Mouse (Mus musculus) forebrain, embryonic 11.5 days (tissue): ENCODE data around the gene Afg1l. TPM values are rescaled to one million over a fixed set of nuclear protein-coding genes. Genes with fewer than 3 reads are reported as not detected.

Experiments used
- ATAC-seq: fragments of 200-750 bp; cut with Nextera tagmentation; replicated peaks from 2 replicates; pipeline ENCODE4 v1.8.0; 2017; ENCODE audit warnings: moderate TSS enrichment; ENCODE audit not compliant: low FRiP score
- DNase-seq: peaks from one replicate; pipeline ENCODE4 v3.0.0-alpha.2; 2017; ENCODE audit warnings: low spot score
- H3K27ac ChIP-seq: fragments of 300-500 bp; sonication (generic); 2 replicates; pipeline ENCODE4 v1.5.1; 2014; ENCODE audit warnings: low read depth, low read length
- H3K27me3 ChIP-seq: fragments of 300-500 bp; sonication (generic); 2 replicates; pipeline ENCODE4 v1.6.1; 2014; ENCODE audit warnings: mild to moderate bottlenecking, low read length, mixed read lengths; ENCODE audit not compliant: control insufficient read depth, insufficient read depth
- H3K36me3 ChIP-seq: fragments of 300-500 bp; sonication (generic); 2 replicates; pipeline ENCODE4 v1.6.1; 2014; ENCODE audit warnings: mild to moderate bottlenecking, low read length, moderate library complexity, mixed read lengths; ENCODE audit not compliant: control insufficient read depth, insufficient read depth
- H3K4me1 ChIP-seq: fragments of 300-500 bp; sonication (generic); replicated peaks from 2 replicates; pipeline ENCODE4 v1.6.1; 2014; ENCODE audit warnings: low read length, mixed read lengths; ENCODE audit not compliant: control insufficient read depth, insufficient read depth
- H3K4me2 ChIP-seq: fragments of 300-500 bp; sonication (generic); 2 replicates; pipeline ENCODE4 v1.6.1; 2014; ENCODE audit warnings: low read depth, mild to moderate bottlenecking, low read length, moderate library complexity, mixed read lengths; ENCODE audit not compliant: severe bottlenecking
- H3K4me3 ChIP-seq: fragments of 300-500 bp; sonication (generic); 2 replicates; pipeline ENCODE4 v1.5.1; 2014; ENCODE audit warnings: low read depth, low read length
- H3K9ac ChIP-seq: fragments of 300-500 bp; sonication (generic); 2 replicates; pipeline ENCODE4 v1.6.1; 2014; ENCODE audit warnings: low read length
- H3K9me3 ChIP-seq: fragments of 300-500 bp; sonication (generic); 2 replicates; pipeline ENCODE4 v1.6.1; 2016; ENCODE audit warnings: low read length, mixed read lengths; ENCODE audit not compliant: control insufficient read depth
- WGBS: fragments of 180-500 bp; shearing (Covaris S2); extraction: QIAGEN DNeasy Blood & Tissue Kit; methylation state at CpG from one replicate; pipeline ENCODE4 v1.1.7; 2014; 5-methylcytosine and 5-hydroxymethylcytosine counted together
- polyA plus RNA-seq: library from polyadenylated mRNA; unstranded; fragments of >200 nt; fragmentation: Nextera tagmentation; extraction: Ambion mirVana; gene quantifications from 2 replicates; pipeline ENCODE4 v1.2.1, GENCODE M21; 2014

The Afg1l gene
- polyA plus RNA-seq, 1 experiment from 2014 or later = 3.9 TPM

GRCm38 (mm10) chr10:42457557-42458191 is 20.7 kb downstream of the Afg1l start:
- no peak overlapping the region for H3K9ac ChIP-seq
- no peaks in the 10 kb centered on the region for H3K27me3 ChIP-seq
- 80% methylated on average over 9 of the region's 9 CpGs for WGBS
- no peaks in the 10 kb centered on the region for H3K36me3 ChIP-seq
- no peak overlapping the region for H3K27ac ChIP-seq
- no peaks in the 10 kb centered on the region; the same call in 1 of the 2 replicates for H3K9me3 ChIP-seq
- no peaks in the 10 kb centered on the region for H3K4me1 ChIP-seq
- DNase-seq (no peak), ATAC-seq (no peak)
- H3K4me2 ChIP-seq = no peak overlapping the region
- H3K4me3 ChIP-seq = no peak overlapping the region

- Histone ChIP-seq H3K4me2 (no peak overlapping the region), H3K27me3 (no peaks in the 10 kb centered on the region), H3K27ac (no peak overlapping the region), H3K36me3 (no peaks in the 10 kb centered on the region), H3K9ac (no peak overlapping the region), H3K4me1 (no peaks in the 10 kb centered on the region), H3K4me3 (no peak overlapping the region), H3K9me3 (no peaks in the 10 kb centered on the region; the same call in 1 of the 2 replicates)
- 79% methylated on average over 5 of the region's 5 CpGs for WGBS
- no peak for DNase-seq
- ATAC-seq = no peak
These were observed 22.4 kb downstream of the Afg1l start for GRCm38 (mm10) chr10:42455981-42456380.

- 86% methylated on average over 6 of the region's 6 CpGs for WGBS
- Histone ChIP-seq H3K4me1 (no peaks in the 10 kb centered on the region), H3K9me3 (no peaks in the 10 kb centered on the region; the same call in 1 of the 2 replicates), H3K27ac (no peak overlapping the region), H3K4me2 (no peak overlapping the region), H3K36me3 (no peaks in the 10 kb centered on the region), H3K27me3 (no peaks in the 10 kb centered on the region), H3K4me3 (no peak overlapping the region), H3K9ac (no peak overlapping the region)
- DNase-seq (no peak), ATAC-seq (no peak)
These were observed 23.7 kb downstream of the Afg1l start for GRCm38 (mm10) chr10:42454690-42455089.

- H3K27me3 ChIP-seq = no peaks in the 10 kb centered on the region
- no peak overlapping the region for H3K4me3 ChIP-seq
- H3K36me3 ChIP-seq = no peaks in the 10 kb centered on the region
- H3K4me2 ChIP-seq = no peak overlapping the region
- no peaks in the 10 kb centered on the region for H3K9me3 ChIP-seq
- 91% methylated on average over 11 of the region's 11 CpGs for WGBS
- DNase-seq (no peak), ATAC-seq (no peak)
- H3K27ac ChIP-seq = no peak overlapping the region
- no peaks in the 10 kb centered on the region for H3K4me1 ChIP-seq
- no peak overlapping the region for H3K9ac ChIP-seq
These were observed 24.1 kb downstream of the Afg1l start for GRCm38 (mm10) chr10:42454266-42454665.

- DNase-seq (no peak), ATAC-seq (no peak)
- Histone ChIP-seq H3K27ac (no peak overlapping the region), H3K9me3 (no peaks in the 10 kb centered on the region), H3K36me3 (no peaks in the 10 kb centered on the region), H3K27me3 (no peaks in the 10 kb centered on the region), H3K4me3 (no peak overlapping the region), H3K4me1 (0 out of 2 replicates have a peak, but pooled peaks cover 2% of the 10 kb centered on the region), H3K4me2 (no peak overlapping the region), H3K9ac (no peak overlapping the region)
- 55% methylated on average over 3 of the region's 4 CpGs for WGBS
These were observed 28.7 kb downstream of the Afg1l start for GRCm38 (mm10) chr10:42449672-42450071.

GRCm38 (mm10) chr10:42448371-42448770 is 30.0 kb downstream of the Afg1l start:
- Histone ChIP-seq H3K27me3 (no peaks in the 10 kb centered on the region), H3K4me1 (0 out of 2 replicates have a peak, but pooled peaks cover 2% of the 10 kb centered on the region), H3K9ac (no peak overlapping the region), H3K4me3 (no peak overlapping the region), H3K4me2 (no peak overlapping the region), H3K9me3 (no peaks in the 10 kb centered on the region), H3K27ac (no peak overlapping the region), H3K36me3 (no peaks in the 10 kb centered on the region)
- ATAC-seq (no peak), DNase-seq (no peak)
- 45% methylated on average over 7 of the region's 7 CpGs for WGBS

GRCm38 (mm10) chr10:42446145-42446544 is 32.2 kb downstream of the Afg1l start:
- ATAC-seq = no peak
- Histone ChIP-seq H3K4me3 (no peak overlapping the region), H3K27ac (no peak overlapping the region), H3K27me3 (no peaks in the 10 kb centered on the region), H3K4me2 (no peak overlapping the region), H3K9ac (no peak overlapping the region), H3K4me1 (0 out of 2 replicates have a peak, but pooled peaks cover 2% of the 10 kb centered on the region), H3K9me3 (no peaks in the 10 kb centered on the region), H3K36me3 (no peaks in the 10 kb centered on the region)
- WGBS = 61% methylated on average over 9 of the region's 9 CpGs
- no peak for DNase-seq

GRCm38 (mm10) chr10:42436842-42437805 is 41.2 kb downstream of the Afg1l start:
- no peak overlapping the region for H3K27ac ChIP-seq
- no peak overlapping the region for H3K4me2 ChIP-seq
- 75% methylated on average over 5 of the region's 5 CpGs for WGBS
- H3K9ac ChIP-seq = no peak overlapping the region
- no peaks in the 10 kb centered on the region for H3K9me3 ChIP-seq
- ATAC-seq = no peak
- no peaks in the 10 kb centered on the region for H3K36me3 ChIP-seq
- DNase-seq = no peak
- no peak overlapping the region for H3K4me3 ChIP-seq
- no peaks in the 10 kb centered on the region for H3K4me1 ChIP-seq
- H3K27me3 ChIP-seq = no peaks in the 10 kb centered on the region
